Mouse (Mus musculus) monocyte, adult 5-6 weeks (primary cell): ENCODE data around the gene Entpd7. TPM values are rescaled to one million over a fixed set of nuclear protein-coding genes. Genes with fewer than 3 reads are reported as not detected.

Source experiments
- ATAC-seq: fragments of 153-309, 156-312 bp; replicated peaks from 2 replicates; pipeline ENCODE4 v1.8.0; 2017; ENCODE audit warnings: mild to moderate bottlenecking; ENCODE audit not compliant: low TSS enrichment, insufficient number of reproducible peaks, severe bottlenecking, poor library complexity, low FRiP score
- total RNA-seq: library from RNA; stranded (forward); fragments of 200-1000, 200-491, 200-594 nt; gene quantifications from 3 replicates; pipeline ENCODE4 v1.2.3, GENCODE M21; 2017

The Entpd7 gene
- 1.5 to 10.0 TPM (median 6.4 TPM) in 3 replicates for total RNA-seq

GRCm38 (mm10) chr19:43689419-43690246 is at the start of gene Entpd7:
Entpd7 (plus strand) TSS chr19:43689672.
- peak; percentile 97 for ATAC-seq

GRCm38 (mm10) chr19:43641833-43642232 is 47.6 kb upstream of the Entpd7 start:
- ATAC-seq = no peak

- ATAC-seq = no peak
Observed at GRCm38 (mm10) chr19:43642843-43643242, 46.6 kb upstream of the Entpd7 start.

GRCm38 (mm10) chr19:43645508-43645907 is 44.0 kb upstream of the Entpd7 start:
- no peak for ATAC-seq

- 0 out of 2 replicates have a peak, but pooled peaks have one; percentile 1 for ATAC-seq
Observed at GRCm38 (mm10) chr19:43646852-43647251, 42.6 kb upstream of the Entpd7 start.

GRCm38 (mm10) chr19:43647261-43647660 is 42.2 kb upstream of the Entpd7 start:
- peak; percentile 59 for ATAC-seq

GRCm38 (mm10) chr19:43648343-43648742 is 41.1 kb upstream of the Entpd7 start:
- ATAC-seq = peak; percentile 91

- ATAC-seq = no peak
Observed at GRCm38 (mm10) chr19:43651241-43651785, 38.2 kb upstream of the Entpd7 start.

- peak; percentile 90 for ATAC-seq
Observed at GRCm38 (mm10) chr19:43655735-43656492, 33.6 kb upstream of the Entpd7 start.

GRCm38 (mm10) chr19:43659632-43660031 is 29.8 kb upstream of the Entpd7 start:
- ATAC-seq = no peak

- no peak for ATAC-seq
Observed at GRCm38 (mm10) chr19:43660774-43661173, 28.7 kb upstream of the Entpd7 start.

GRCm38 (mm10) chr19:43662176-43662967 is 27.1 kb upstream of the Entpd7 start:
- 0 out of 2 replicates have a peak, but pooled peaks have one; percentile 3 for ATAC-seq

- no peak for ATAC-seq
Observed at GRCm38 (mm10) chr19:43663471-43663870, 26.0 kb upstream of the Entpd7 start.

- no peak for ATAC-seq
Observed at GRCm38 (mm10) chr19:43665441-43666048, 23.9 kb upstream of the Entpd7 start.

- 0 out of 2 replicates have a peak, but pooled peaks have one; percentile 21 for ATAC-seq
Observed at GRCm38 (mm10) chr19:43666661-43667429, 22.6 kb upstream of the Entpd7 start.

- ATAC-seq = no peak
Observed at GRCm38 (mm10) chr19:43667430-43667809, 22.1 kb upstream of the Entpd7 start.

GRCm38 (mm10) chr19:43669136-43669759 is 20.2 kb upstream of the Entpd7 start:
- peak; percentile 49 for ATAC-seq
